Mouse (Mus musculus) regulatory T cell (primary cell): ENCODE data around the gene Uimc1.
"Not testable (repeated sequence)": the region's sequence is repeated elsewhere in the genome, so short reads cannot be mapped to it uniquely, and the experiment has no call there.

Source experiments
- in situ Hi-C: fragments of 300-600 bp; cut with MboI, MseI; formaldehyde crosslinking; loops from one replicate; pipeline ENCODE4 v1.15.1; 2025; ENCODE audit warnings: high pct_unique_total_duplicates

Gene Uimc1

GRCm38 (mm10) chr13:55099726-55100478 lies at the start of gene Uimc1:
TSS of gene Uimc1 (minus strand) at chr13:55100300.
- in situ Hi-C loops, result no loop called here

- in situ Hi-C loops, result no loop called here
Observed at GRCm38 (mm10) chr13:55140271-55140670, 40.2 kb upstream of the Uimc1 start.

GRCm38 (mm10) chr13:55135382-55135781 lies 35.3 kb upstream of the Uimc1 start:
- in situ Hi-C loops, result loop anchor here (5.0 kb wide), 1 partner anchor 42 kb away; no protein-coding TSS in a partner anchor

- in situ Hi-C loops, result no loop called here
Observed at GRCm38 (mm10) chr13:55133448-55133847, 33.3 kb upstream of the Uimc1 start, which contains the start of gene Gm17617. TSS of gene Gm17617 (minus strand) at chr13:55133548.

GRCm38 (mm10) chr13:55124903-55125302 lies 24.8 kb upstream of the Uimc1 start:
- in situ Hi-C loops, result loop anchor here (10.0 kb wide), 1 partner anchor 180 kb away; no protein-coding TSS in a partner anchor

GRCm38 (mm10) chr13:55114375-55114774 lies 14.3 kb upstream of the Uimc1 start:
- in situ Hi-C loops, result no loop called here

- in situ Hi-C loops, result loop anchor here (5.0 kb wide), 1 partner anchor 415 kb away; the partner anchor contains the start of gene Rnf44
Observed at GRCm38 (mm10) chr13:55107694-55108093, 7.6 kb upstream of the Uimc1 start.

- in situ Hi-C loops, result loop anchor here (5.0 kb wide), 1 partner anchor 415 kb away; the partner anchor contains the start of gene Rnf44
Observed at GRCm38 (mm10) chr13:55107116-55107515, 7.0 kb upstream of the Uimc1 start.

GRCm38 (mm10) chr13:55105953-55106691 lies 6.0 kb upstream of the Uimc1 start:
- in situ Hi-C loops, result loop anchor here (5.0 kb wide), 1 partner anchor 414 kb away; the partner anchor contains the start of gene Rnf44

- in situ Hi-C loops, result loop anchor here (5.0 kb wide), 1 partner anchor 413 kb away; the partner anchor contains the start of gene Rnf44
Observed at GRCm38 (mm10) chr13:55105045-55105952, 5.2 kb upstream of the Uimc1 start, which contains the start of gene Zfp346. TSS of gene Zfp346 (plus strand) at chr13:55105311.

GRCm38 (mm10) chr13:55103351-55103750 lies 3.3 kb upstream of the Uimc1 start:
- in situ Hi-C loops, result no loop called here

GRCm38 (mm10) chr13:55102366-55102765 lies 2.3 kb upstream of the Uimc1 start:
- in situ Hi-C loops, result no loop called here

- in situ Hi-C loops, result no loop called here
Observed at GRCm38 (mm10) chr13:55101627-55102026, 1.5 kb upstream of the Uimc1 start.

GRCm38 (mm10) chr13:55099066-55099725 lies 904 bp downstream of the Uimc1 start:
- in situ Hi-C loops, result no loop called here

- in situ Hi-C loops, result not testable (repeated sequence)
Observed at GRCm38 (mm10) chr13:55097841-55098240, 2.3 kb downstream of the Uimc1 start.

GRCm38 (mm10) chr13:55092588-55092987 lies 7.5 kb downstream of the Uimc1 start:
- in situ Hi-C loops, result no loop called here

- in situ Hi-C loops, result no loop called here
Observed at GRCm38 (mm10) chr13:55075597-55075996, 24.5 kb downstream of the Uimc1 start.

GRCm38 (mm10) chr13:55071322-55071721 lies 28.8 kb downstream of the Uimc1 start:
- in situ Hi-C loops, result no loop called here

- in situ Hi-C loops, result no loop called here
Observed at GRCm38 (mm10) chr13:55069719-55070118, 30.4 kb downstream of the Uimc1 start.

GRCm38 (mm10) chr13:55063276-55063675 lies 36.8 kb downstream of the Uimc1 start:
- in situ Hi-C loops, result no loop called here

GRCm38 (mm10) chr13:55058042-55058441 lies 42.1 kb downstream of the Uimc1 start:
- in situ Hi-C loops, result no loop called here
